Mouse (Mus musculus): ENCODE measurements around the gene Nlrp4e.
"Not testable (repeated sequence)": the region's sequence is repeated elsewhere in the genome, so short reads cannot be mapped to it uniquely, and the experiment has no call there.

Nlrp4e gene

DNA sequence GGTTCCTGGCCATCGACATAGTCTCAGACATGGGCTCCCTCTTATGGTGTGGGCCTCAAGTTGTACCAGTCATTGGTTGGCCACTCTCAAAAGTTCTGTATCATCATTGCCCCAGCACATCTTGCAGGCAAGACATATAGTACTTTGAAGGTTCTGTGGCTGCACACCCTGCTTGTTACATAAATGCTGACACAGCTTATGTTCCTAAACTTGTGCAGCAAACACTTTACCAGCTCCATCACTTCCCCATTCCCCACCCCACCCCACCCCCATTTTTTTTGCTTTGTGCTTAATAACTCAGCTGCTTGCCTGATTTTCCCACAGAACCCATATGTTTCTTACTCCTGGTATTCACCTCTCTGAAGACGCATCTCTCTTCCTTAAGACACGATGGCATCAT lies at the start of gene Nlrp4e:
Gene Nlrp4e (plus strand): TSS at position 301 of the 400 bp plus-strand sequence.
- not testable (repeated sequence) for DNase-seq (ENCODE audit: low read depth)

DNA sequence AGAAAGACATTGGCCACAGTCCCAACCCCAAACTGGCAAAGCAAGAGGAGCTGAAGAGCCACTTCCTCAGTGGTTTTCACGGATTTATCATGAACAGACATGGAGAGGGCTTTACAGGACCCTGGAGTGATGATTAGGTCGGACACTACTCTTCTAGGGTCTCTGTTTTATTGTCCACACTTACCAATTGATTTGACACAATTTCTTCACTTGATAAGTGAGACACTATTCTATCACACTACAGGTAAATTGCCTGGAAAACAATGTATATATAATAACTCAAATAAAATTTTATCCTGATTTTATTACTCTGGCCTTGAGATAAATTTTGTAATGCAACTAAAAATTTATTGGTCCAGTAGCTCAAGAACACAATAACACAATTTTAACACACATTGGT lies 49.4 kb upstream of the Nlrp4e start, which contains the start of gene Vmn1r166:
Gene Vmn1r166 (minus strand): TSS at position 101 of the 400 bp plus-strand sequence.
- DNase-seq (ENCODE audit: low read depth) = not testable (repeated sequence)

DNA sequence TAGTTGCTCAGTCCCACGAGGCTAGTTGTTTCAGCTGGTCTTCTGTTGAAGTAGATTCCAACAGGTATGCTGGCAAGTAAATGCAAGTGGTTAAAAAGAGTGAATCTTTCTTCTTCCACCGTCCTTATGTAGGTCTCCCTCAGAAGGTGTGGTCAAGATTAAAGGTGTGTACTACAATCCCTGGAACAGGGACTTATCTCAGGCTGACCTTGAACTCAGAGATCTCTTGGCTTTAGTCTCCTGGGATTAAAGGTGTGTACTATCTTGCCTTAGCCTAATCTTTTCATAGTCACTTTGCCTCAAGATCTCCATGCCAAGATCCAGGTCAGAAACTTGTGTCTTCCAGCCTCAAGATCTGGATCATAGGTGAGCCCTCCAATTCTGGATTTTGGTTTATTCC lies 22.2 kb upstream of the Nlrp4e start, which contains the start of gene Gm6902:
Gene Gm6902 (minus strand): TSS at position 101 of the 400 bp plus-strand sequence.
- DNase-seq (ENCODE audit: low read depth) = not testable (repeated sequence)

DNA sequence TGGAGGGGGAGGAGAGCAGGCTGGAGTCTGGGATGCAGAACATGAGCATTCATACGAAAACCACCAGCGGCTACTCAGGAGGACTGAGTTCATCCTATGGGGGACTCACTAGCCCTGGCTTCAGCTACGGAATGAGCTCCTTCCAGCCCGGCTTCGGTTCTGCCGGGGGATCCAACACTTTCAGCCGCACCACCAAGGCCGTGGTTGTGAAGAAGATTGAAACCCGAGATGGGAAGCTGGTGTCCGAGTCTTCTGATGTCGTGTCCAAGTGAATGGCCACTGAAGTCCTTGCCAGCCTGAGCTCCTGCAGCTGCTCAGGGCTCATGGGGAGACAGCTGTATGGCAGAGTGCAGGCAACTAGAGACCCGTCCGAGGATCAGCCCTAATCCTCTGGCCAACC lies 57.3 kb downstream of the Nlrp4e start:
- not testable (repeated sequence) for DNase-seq (ENCODE audit: low read depth)

DNA sequence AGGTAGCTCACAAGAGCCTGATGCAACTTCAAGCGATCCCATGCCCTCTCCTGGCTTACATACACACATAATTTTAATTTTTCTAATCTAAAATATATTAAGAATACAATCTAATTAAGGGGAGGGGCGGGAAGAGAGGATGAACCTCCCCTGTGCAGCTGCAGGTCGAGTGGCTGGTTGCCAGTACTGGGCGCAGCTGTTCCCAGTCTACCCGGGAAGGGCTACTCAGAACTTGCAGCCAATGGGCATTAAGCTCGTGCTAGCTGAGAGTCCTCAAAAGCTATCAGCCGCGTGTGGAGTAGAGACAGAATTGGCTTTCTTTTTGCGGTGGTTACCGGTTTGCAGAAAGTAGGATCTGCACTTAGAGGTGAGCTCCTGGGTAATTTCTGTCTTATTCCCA lies 84.6 kb downstream of the Nlrp4e start, which contains the start of gene Nlrp5:
Gene Nlrp5 (plus strand): TSS at position 301 of the 400 bp plus-strand sequence.
- DNase-seq (ENCODE audit: low read depth) = no peak

All from induced T-regulatory cell, adult 2 months (primary cell).